Mouse (Mus musculus): ENCODE measurements at regions not wholly inside any gene's neighbourhood (a gene's known extent, or its start where the extent isn't known, plus 50 kb on each side); places are given as distances from the start of the nearest gene placed in this dataset.

- TF ChIP-seq CTCF (IDR thresholded peaks at IDR 0.05; ENCODE audit: low read depth), result no peak
- DNase-seq (no peak), ATAC-seq (no peak)
- H3K4me2 ChIP-seq (ENCODE audit: low read depth), result no peak overlapping the region
- H3K9ac ChIP-seq, result no peak overlapping the region
- H3K9me3 ChIP-seq (ENCODE audit: low read length), result no peaks in the 10 kb centered on the region
- WGBS, result 68% methylated on average over 8 of the region's 8 CpGs
- H3K4me3 ChIP-seq (ENCODE audit: low read depth, low read length), result no peak overlapping the region
- H3K4me1 ChIP-seq (ENCODE audit: insufficient read depth), result no peaks in the 10 kb centered on the region
- no peak overlapping the region for H3K27ac ChIP-seq (ENCODE audit: low read depth, low read length)
- no peaks in the 10 kb centered on the region for H3K36me3 ChIP-seq (ENCODE audit: insufficient read depth)
- no peaks in the 10 kb centered on the region for H3K27me3 ChIP-seq (ENCODE audit: insufficient read depth, low read length)
Observed at GRCm38 (mm10) chr2:180399651-180400513, 56.2 kb upstream of the Slco4a1 start.

GRCm38 (mm10) chr2:180398851-180399447, 57.1 kb upstream of the Slco4a1 start:
- Histone ChIP-seq H3K27ac (ENCODE audit: low read depth, low read length) (no peak overlapping the region), H3K9me3 (ENCODE audit: low read length) (no peaks in the 10 kb centered on the region), H3K4me1 (ENCODE audit: insufficient read depth) (no peaks in the 10 kb centered on the region), H3K9ac (no peak overlapping the region), H3K27me3 (ENCODE audit: insufficient read depth, low read length) (no peaks in the 10 kb centered on the region), H3K4me2 (ENCODE audit: low read depth) (no peak overlapping the region), H3K4me3 (ENCODE audit: low read depth, low read length) (no peak overlapping the region), H3K36me3 (ENCODE audit: insufficient read depth) (no peaks in the 10 kb centered on the region)
- no peak for TF ChIP-seq CTCF (IDR thresholded peaks at IDR 0.05; ENCODE audit: low read depth)
- WGBS, result 90% methylated on average over 6 of the region's 6 CpGs
- DNase-seq (no peak), ATAC-seq (no peak)

- no peak for ATAC-seq
- H3K36me3 ChIP-seq (ENCODE audit: insufficient read depth), result no peaks in the 10 kb centered on the region
- H3K27ac ChIP-seq (ENCODE audit: low read depth, low read length), result no peak overlapping the region
- no peak for DNase-seq
- H3K4me1 ChIP-seq (ENCODE audit: insufficient read depth), result no peaks in the 10 kb centered on the region
- H3K27me3 ChIP-seq (ENCODE audit: insufficient read depth, low read length), result no peaks in the 10 kb centered on the region
- WGBS, result 85% methylated on average over 4 of the region's 4 CpGs
- H3K9ac ChIP-seq, result no peak overlapping the region
- H3K4me2 ChIP-seq (ENCODE audit: low read depth), result no peak overlapping the region
- no peaks in the 10 kb centered on the region for H3K9me3 ChIP-seq (ENCODE audit: low read length)
- no peak overlapping the region for H3K4me3 ChIP-seq (ENCODE audit: low read depth, low read length)
- no peak for TF ChIP-seq CTCF (IDR thresholded peaks at IDR 0.05; ENCODE audit: low read depth)
Observed at GRCm38 (mm10) chr2:180398481-180398754, 57.6 kb upstream of the Slco4a1 start.

- Histone ChIP-seq H3K9ac (no peak overlapping the region), H3K9me3 (ENCODE audit: low read length) (no peaks in the 10 kb centered on the region), H3K4me3 (ENCODE audit: low read depth, low read length) (no peak overlapping the region), H3K4me2 (ENCODE audit: low read depth) (no peak overlapping the region), H3K27me3 (ENCODE audit: insufficient read depth, low read length) (no peaks in the 10 kb centered on the region), H3K27ac (ENCODE audit: low read depth, low read length) (no peak overlapping the region), H3K36me3 (ENCODE audit: insufficient read depth) (no peaks in the 10 kb centered on the region), H3K4me1 (ENCODE audit: insufficient read depth) (no peaks in the 10 kb centered on the region)
- ATAC-seq, result no peak
- 90% methylated on average over 11 of the region's 11 CpGs for WGBS
- no peak for DNase-seq
- no peak for TF ChIP-seq CTCF (IDR thresholded peaks at IDR 0.05; ENCODE audit: low read depth)
Observed at GRCm38 (mm10) chr2:180397723-180398480, 58.1 kb upstream of the Slco4a1 start.

GRCm38 (mm10) chr2:180396664-180397377, 59.2 kb upstream of the Slco4a1 start:
- no peaks in the 10 kb centered on the region for H3K9me3 ChIP-seq (ENCODE audit: low read length)
- no peak overlapping the region for H3K4me3 ChIP-seq (ENCODE audit: low read depth, low read length)
- 58% methylated on average over 4 of the region's 4 CpGs for WGBS
- TF ChIP-seq CTCF (IDR thresholded peaks at IDR 0.05; ENCODE audit: low read depth), result no peak
- no peaks in the 10 kb centered on the region for H3K36me3 ChIP-seq (ENCODE audit: insufficient read depth)
- H3K4me2 ChIP-seq (ENCODE audit: low read depth), result no peak overlapping the region
- DNase-seq (no peak), ATAC-seq (no peak)
- no peaks in the 10 kb centered on the region for H3K4me1 ChIP-seq (ENCODE audit: insufficient read depth)
- no peak overlapping the region for H3K9ac ChIP-seq
- H3K27ac ChIP-seq (ENCODE audit: low read depth, low read length), result no peak overlapping the region
- H3K27me3 ChIP-seq (ENCODE audit: insufficient read depth, low read length), result 0 out of 2 replicates have a peak, but pooled peaks cover 7% of the 10 kb centered on the region

GRCm38 (mm10) chr2:180396211-180396610, 59.8 kb upstream of the Slco4a1 start:
- DNase-seq, result no peak

More at GRCm38 (mm10) chr2:180396211-180396610, 59.8 kb upstream of the Slco4a1 start:
- no peak overlapping the region for H3K27ac ChIP-seq (ENCODE audit: low read depth, low read length)
- no peak for ATAC-seq
- no peak for TF ChIP-seq CTCF (IDR thresholded peaks at IDR 0.05; ENCODE audit: low read depth)
- no peak overlapping the region for H3K4me3 ChIP-seq (ENCODE audit: low read depth, low read length)
- WGBS, result 72% methylated on average over 3 of the region's 3 CpGs
- H3K27me3 ChIP-seq (ENCODE audit: insufficient read depth, low read length), result 0 out of 2 replicates have a peak, but pooled peaks cover 7% of the 10 kb centered on the region
- no peaks in the 10 kb centered on the region for H3K9me3 ChIP-seq (ENCODE audit: low read length)
- no peak overlapping the region for H3K4me2 ChIP-seq (ENCODE audit: low read depth)
- no peaks in the 10 kb centered on the region for H3K36me3 ChIP-seq (ENCODE audit: insufficient read depth)
- H3K4me1 ChIP-seq (ENCODE audit: insufficient read depth), result no peaks in the 10 kb centered on the region
- no peak overlapping the region for H3K9ac ChIP-seq
